Mouse (Mus musculus): ENCODE data around the gene Gm20828.
"Not testable (repeated sequence)": the region's sequence is repeated elsewhere in the genome, so short reads cannot be mapped to it uniquely, and the experiment has no call there.

GRCm38 (mm10) chrY:11199274-11199673 is at the start of gene Gm20828:
- TF ChIP-seq GATA1, TAL1 (IDR thresholded peaks at IDR 0.05; ENCODE audit: low read length): not testable (repeated sequence)

Data from erythroblast, embryonic 14.5 days (primary cell).